Mouse (Mus musculus) heart, embryonic 12.5 days (tissue): Measurements from ENCODE around the gene Slc13a2. TPM values are rescaled to one million over a fixed set of nuclear protein-coding genes. Genes with fewer than 3 reads are reported as not detected.

ENCODE experiments used
- ATAC-seq: fragments of 200-750 bp; cut with Nextera tagmentation; 2 replicates; pipeline ENCODE4 v1.8.0; 2017; ENCODE audit warnings: moderate TSS enrichment, moderate library complexity; ENCODE audit not compliant: insufficient number of reproducible peaks, low FRiP score
- H3K27ac ChIP-seq: fragments of 300-500 bp; sonication (generic); 2 replicates; pipeline ENCODE4 v1.5.1; 2016; ENCODE audit warnings: mild to moderate bottlenecking, moderate library complexity; ENCODE audit not compliant: poor library complexity, severe bottlenecking
- H3K27me3 ChIP-seq: fragments of 300-500 bp; sonication (generic); replicated peaks from 2 replicates; pipeline ENCODE4 v1.6.1; 2016; ENCODE audit warnings: mild to moderate bottlenecking, moderate library complexity
- H3K36me3 ChIP-seq: fragments of 300-500 bp; sonication (generic); 2 replicates; pipeline ENCODE4 v1.6.1; 2016; ENCODE audit warnings: mild to moderate bottlenecking, moderate library complexity
- H3K4me1 ChIP-seq: fragments of 300-500 bp; sonication (generic); replicated peaks from 2 replicates; pipeline ENCODE4 v1.6.1; 2016; ENCODE audit warnings: mild to moderate bottlenecking
- H3K4me2 ChIP-seq: fragments of 300-500 bp; sonication (generic); 2 replicates; pipeline ENCODE4 v1.6.1; 2016; ENCODE audit warnings: mild to moderate bottlenecking, moderate library complexity
- H3K4me3 ChIP-seq: fragments of 300-500 bp; sonication (generic); 2 replicates; pipeline ENCODE4 v1.5.1; 2016; ENCODE audit warnings: mild to moderate bottlenecking
- H3K9ac ChIP-seq: fragments of 300-500 bp; sonication (generic); 2 replicates; pipeline ENCODE4 v1.6.1; 2016; ENCODE audit warnings: mild to moderate bottlenecking, moderate library complexity
- H3K9me3 ChIP-seq: fragments of 300-500 bp; sonication (generic); replicated peaks from 2 replicates; pipeline ENCODE4 v1.6.1; 2016; ENCODE audit warnings: mild to moderate bottlenecking, moderate library complexity
- WGBS: fragments of 180-500 bp; shearing (Covaris S2); methylation state at CpG from one replicate; pipeline ENCODE4 v1.1.7; 2016; 5-methylcytosine and 5-hydroxymethylcytosine counted together
- polyA plus RNA-seq: library from polyadenylated mRNA; unstranded; fragments of >200 nt; fragmentation: Nextera tagmentation; extraction: Ambion mirVana; gene quantifications from 2 replicates; pipeline ENCODE4 v1.2.1, GENCODE M21; 2016

Gene Slc13a2
- polyA plus RNA-seq, 1 experiment from 2014 or later, result not detected

DNA sequence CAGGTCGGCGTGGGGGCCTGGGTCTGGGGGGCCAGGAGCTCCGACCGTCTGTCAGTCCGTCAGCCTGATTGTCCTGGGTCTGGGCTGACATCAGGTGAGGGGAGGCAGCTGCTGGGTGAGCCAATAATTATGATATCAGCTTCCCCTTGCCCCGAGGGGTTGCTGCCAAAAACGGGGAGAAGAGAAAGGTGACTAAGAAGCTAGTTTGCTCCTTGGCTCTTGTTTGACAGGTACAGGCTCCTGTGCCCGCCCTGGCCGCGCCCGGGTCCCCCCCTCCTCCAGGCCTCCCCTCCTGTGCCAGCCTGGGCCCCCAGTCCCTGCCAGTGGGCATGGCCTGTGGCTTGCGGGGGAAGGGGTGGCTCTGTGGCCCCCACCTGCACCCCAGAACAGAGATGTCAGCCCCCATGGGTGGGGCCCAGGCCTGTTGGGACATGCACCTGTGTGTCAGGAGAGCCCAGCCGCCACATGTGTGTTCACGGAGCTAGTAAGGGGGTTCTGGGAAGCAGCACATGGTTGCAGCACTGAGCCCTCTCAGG, 35.4 kb downstream of the Slc13a2 start, which contains the start of gene Foxn1:
Gene Foxn1 (minus strand): TSS at position 51 of the 536 bp plus-strand sequence.
- H3K36me3 ChIP-seq, result no peaks in the 10 kb centered on the region
- peaks cover 40% of the 10 kb centered on the region for H3K27me3 ChIP-seq
- no peak within 1 kb of the TSS for H3K4me2 ChIP-seq
- no peak within 1 kb of the TSS for H3K4me3 ChIP-seq
- H3K4me1 ChIP-seq, result no peaks in the 10 kb centered on the region
- WGBS, result 69% methylated on average over 14 of the region's 14 CpGs
- ATAC-seq, result no peak
- no peak within 1 kb of the TSS for H3K27ac ChIP-seq
- no peaks in the 10 kb centered on the region for H3K9me3 ChIP-seq
- no peak within 1 kb of the TSS for H3K9ac ChIP-seq

DNA sequence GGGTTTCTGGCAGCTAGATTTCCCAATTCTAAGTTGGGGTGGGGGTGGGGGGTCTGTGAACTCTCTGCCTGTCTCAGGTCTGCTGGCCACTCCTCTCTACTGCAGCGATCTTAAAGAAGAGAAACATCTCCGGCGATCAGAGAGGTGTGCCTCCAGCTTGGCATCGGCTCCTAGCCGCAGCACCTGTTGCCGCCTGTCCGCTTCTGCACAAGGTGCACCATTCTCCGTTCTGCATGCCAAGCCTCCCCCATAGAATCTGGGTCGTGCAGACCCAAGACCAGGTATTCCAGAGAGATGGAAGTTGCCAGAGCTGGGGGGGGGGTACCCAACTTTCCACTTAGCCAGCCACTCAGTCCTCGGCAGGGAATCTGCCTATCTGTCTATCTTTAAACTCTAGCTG, 36.2 kb downstream of the Slc13a2 start:
- Histone ChIP-seq H3K4me2 (no peak overlapping the region), H3K27me3 (peaks cover 40% of the 10 kb centered on the region), H3K27ac (no peak overlapping the region), H3K36me3 (no peaks in the 10 kb centered on the region), H3K4me3 (no peak overlapping the region), H3K9me3 (no peaks in the 10 kb centered on the region), H3K9ac (no peak overlapping the region), H3K4me1 (no peaks in the 10 kb centered on the region)
- ATAC-seq, result no peak
- 79% methylated on average over 10 of the region's 10 CpGs for WGBS

DNA sequence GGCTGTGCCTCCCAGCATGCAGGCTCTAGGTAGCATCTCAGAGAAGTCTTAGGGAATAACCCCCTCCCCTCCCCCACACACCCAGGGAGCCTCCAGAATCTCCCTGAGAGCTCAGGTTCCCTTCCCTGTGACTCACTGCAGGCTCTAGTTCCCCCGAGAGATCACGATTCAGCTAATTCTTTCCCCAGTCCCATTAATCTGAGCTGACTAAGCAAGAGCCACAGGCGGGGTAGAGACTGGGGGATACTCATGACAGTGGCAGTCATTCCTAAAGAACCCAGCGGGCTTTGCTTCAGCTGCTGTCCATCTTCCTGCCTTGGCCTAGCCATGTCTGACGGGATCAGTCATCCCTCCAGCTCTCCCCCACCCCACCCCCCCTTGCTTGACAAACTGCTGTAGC, 39.3 kb downstream of the Slc13a2 start:
- ATAC-seq, result no peak
- no peaks in the 10 kb centered on the region for H3K9me3 ChIP-seq
- no peak overlapping the region for H3K4me2 ChIP-seq
- H3K9ac ChIP-seq, result no peak overlapping the region
- 25% methylated on average over 5 of the region's 5 CpGs for WGBS
- H3K27ac ChIP-seq, result no peak overlapping the region
- no peaks in the 10 kb centered on the region for H3K36me3 ChIP-seq
- H3K4me3 ChIP-seq, result no peak overlapping the region
- peaks cover 62% of the 10 kb centered on the region for H3K27me3 ChIP-seq
- no peaks in the 10 kb centered on the region for H3K4me1 ChIP-seq

DNA sequence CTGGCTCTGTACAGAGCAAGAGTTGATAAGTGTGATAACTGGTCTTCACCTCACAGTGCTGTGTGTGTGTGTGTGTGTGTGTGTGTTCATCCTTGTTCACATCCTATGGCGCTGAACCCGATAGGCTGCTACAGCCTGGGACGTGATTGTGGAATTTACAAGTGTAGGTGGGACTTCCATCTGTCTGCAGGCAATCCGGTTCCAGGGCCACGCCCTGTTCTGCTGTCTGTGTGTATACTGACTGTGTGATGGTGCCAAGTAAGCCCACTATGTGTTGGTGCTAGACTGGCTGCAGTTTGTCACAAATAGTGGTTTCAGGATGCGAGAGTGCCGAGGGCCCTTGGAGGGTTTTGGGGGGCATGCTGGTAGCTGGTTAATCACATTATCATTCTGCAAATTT, 39.7 kb downstream of the Slc13a2 start:
- Histone ChIP-seq H3K27me3 (peaks cover 66% of the 10 kb centered on the region), H3K27ac (no peak overlapping the region), H3K4me1 (no peaks in the 10 kb centered on the region), H3K36me3 (no peaks in the 10 kb centered on the region), H3K4me2 (no peak overlapping the region), H3K9me3 (no peaks in the 10 kb centered on the region), H3K4me3 (no peak overlapping the region), H3K9ac (no peak overlapping the region)
- ATAC-seq, result no peak
- 65% methylated on average over 7 of the region's 7 CpGs for WGBS

DNA sequence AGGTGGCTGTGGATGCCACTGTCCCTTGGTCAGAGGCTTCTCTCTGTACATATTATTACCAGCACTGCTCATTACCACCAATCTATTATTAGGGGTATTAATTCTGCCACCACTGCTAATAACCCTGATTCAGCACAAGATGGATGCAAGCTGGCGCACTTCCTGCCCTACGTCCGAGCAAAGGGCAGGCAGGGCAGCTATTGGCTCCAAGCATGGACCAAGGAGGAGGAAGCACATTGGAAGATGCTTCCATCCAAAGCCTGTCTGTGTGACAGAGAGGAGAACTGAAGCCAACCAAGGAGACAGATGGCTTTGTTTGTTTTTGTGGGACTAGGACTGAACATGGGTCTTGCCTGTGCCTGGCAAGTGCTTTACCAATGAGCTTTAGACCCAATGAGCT, 41.0 kb downstream of the Slc13a2 start:
- H3K4me2 ChIP-seq, result no peak overlapping the region
- no peak overlapping the region for H3K27ac ChIP-seq
- H3K9me3 ChIP-seq, result no peaks in the 10 kb centered on the region
- no peak for ATAC-seq
- WGBS, result 84% methylated on average over 3 of the region's 3 CpGs
- H3K36me3 ChIP-seq, result no peaks in the 10 kb centered on the region
- H3K9ac ChIP-seq, result no peak overlapping the region
- no peaks in the 10 kb centered on the region for H3K4me1 ChIP-seq
- H3K27me3 ChIP-seq, result peaks cover 58% of the 10 kb centered on the region
- no peak overlapping the region for H3K4me3 ChIP-seq

DNA sequence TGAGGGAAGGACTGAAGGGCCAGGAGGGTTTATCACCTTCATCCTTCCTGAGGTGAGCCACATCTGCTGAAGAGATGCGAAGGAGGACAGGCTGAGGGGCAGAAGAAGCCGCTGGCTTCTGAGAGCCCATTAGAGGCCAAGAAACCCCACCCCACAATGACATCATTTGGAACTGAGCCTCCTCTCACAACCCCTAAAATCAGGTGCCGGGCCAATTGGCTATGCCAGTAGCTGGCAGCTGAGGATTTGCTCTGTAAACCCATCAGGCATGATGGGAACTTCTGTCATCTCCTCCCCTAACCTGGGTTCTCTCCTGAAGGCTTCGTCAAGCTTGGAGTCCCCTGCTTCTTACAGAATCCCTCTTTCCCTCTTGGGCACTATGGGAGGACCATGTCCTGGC, 41.7 kb downstream of the Slc13a2 start:
- no peak overlapping the region for H3K4me3 ChIP-seq
- no peak for ATAC-seq
- no peaks in the 10 kb centered on the region for H3K9me3 ChIP-seq
- H3K4me2 ChIP-seq, result no peak overlapping the region
- H3K4me1 ChIP-seq, result no peaks in the 10 kb centered on the region
- no peak overlapping the region for H3K9ac ChIP-seq
- H3K27ac ChIP-seq, result no peak overlapping the region
- 68% methylated on average over 4 of the region's 4 CpGs for whole genome bisulfite sequencing
- H3K27me3 ChIP-seq, result peaks cover 51% of the 10 kb centered on the region
- H3K36me3 ChIP-seq, result no peaks in the 10 kb centered on the region

DNA sequence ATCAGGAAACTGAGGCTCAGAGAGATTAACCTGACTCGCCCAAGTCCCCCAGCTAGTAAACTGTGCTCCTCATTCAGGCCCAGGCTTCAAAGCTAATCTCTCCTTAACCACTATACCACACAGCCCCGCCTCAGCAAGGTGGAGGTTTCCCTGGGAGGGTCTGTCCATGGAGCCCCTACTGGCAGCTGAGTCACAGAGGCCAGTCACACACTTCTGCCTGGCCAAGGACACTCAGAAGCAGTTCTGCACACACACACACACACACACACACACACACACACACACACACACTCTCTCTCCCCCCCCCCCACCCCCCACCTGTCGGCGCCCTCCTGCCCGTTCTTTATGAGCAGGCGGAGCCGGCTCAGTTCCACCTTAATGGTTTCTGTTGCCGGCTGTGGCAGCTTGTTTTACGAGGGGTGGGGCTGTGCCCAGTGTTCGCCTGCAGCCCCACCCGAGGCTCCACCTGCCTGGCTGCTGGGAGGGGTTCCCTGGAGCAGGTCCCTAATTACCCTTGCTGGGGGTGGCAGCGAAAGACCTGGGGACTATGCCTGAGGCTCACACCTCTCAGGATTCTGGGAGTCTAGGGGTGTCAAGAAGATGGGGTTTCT, 44.4 kb downstream of the Slc13a2 start:
- WGBS, result 42% methylated on average over 12 of the region's 12 CpGs
- ATAC-seq, result no peak

DNA sequence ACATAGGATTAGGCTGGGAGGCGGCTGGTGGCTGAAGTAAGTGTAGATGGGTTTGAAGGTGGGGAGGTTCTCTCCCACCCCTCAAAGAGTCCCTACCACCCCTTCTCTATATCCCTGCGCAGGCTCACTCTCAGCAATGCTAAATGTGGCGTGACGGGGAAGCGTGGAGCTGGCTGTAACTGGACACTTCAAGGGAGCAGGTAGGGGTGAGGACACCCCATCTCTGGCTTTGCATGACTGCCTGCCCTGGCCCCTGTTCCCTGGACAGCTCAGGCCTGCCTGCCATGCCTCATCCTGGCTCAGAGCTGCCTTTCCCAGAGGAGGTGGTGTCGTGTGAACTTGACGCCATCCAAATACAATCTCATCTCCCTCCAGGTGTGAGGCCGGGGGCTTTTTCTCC, 47.9 kb downstream of the Slc13a2 start:
- Histone ChIP-seq H3K36me3 (no peaks in the 10 kb centered on the region), H3K4me1 (no peaks in the 10 kb centered on the region), H3K4me2 (no peak overlapping the region), H3K27me3 (peaks cover 19% of the 10 kb centered on the region), H3K27ac (no peak overlapping the region), H3K9me3 (no peaks in the 10 kb centered on the region), H3K9ac (no peak overlapping the region), H3K4me3 (no peak overlapping the region)
- no peak for ATAC-seq
- 69% methylated on average over 8 of the region's 8 CpGs for WGBS

More for the DNA sequence above, 44.4 kb downstream of the Slc13a2 start:
- Histone ChIP-seq H3K36me3 (no peaks in the 10 kb centered on the region), H3K27ac (no peak overlapping the region), H3K27me3 (peaks cover 29% of the 10 kb centered on the region), H3K4me3 (no peak overlapping the region), H3K9me3 (no peaks in the 10 kb centered on the region), H3K4me2 (no peak overlapping the region), H3K9ac (no peak overlapping the region), H3K4me1 (no peaks in the 10 kb centered on the region)

DNA sequence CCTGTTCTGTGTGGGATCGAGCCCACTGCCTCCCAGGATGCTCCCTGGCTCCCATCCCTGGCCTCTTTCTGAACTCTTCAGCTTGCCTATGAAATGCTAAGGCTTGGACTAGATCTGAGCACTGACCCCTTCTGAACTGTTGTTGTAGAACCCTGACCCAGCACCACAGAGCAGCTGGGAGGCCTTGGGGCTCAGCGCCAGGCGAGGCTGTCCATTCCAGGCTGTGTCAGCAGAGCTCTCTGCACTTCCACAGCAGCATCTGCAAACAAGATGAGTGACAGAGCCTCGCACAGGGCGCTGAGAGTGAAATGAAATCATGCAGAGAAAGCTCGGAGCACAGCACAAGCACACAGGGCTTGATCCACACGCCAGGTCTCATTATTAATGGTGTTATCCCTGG, 49.4 kb downstream of the Slc13a2 start:
- H3K9ac ChIP-seq, result 0 out of 2 replicates have a peak overlapping the region, but pooled peaks have one; percentile 12
- ATAC-seq, result no peak
- 57% methylated on average over 7 of the region's 7 CpGs for WGBS

DNA sequence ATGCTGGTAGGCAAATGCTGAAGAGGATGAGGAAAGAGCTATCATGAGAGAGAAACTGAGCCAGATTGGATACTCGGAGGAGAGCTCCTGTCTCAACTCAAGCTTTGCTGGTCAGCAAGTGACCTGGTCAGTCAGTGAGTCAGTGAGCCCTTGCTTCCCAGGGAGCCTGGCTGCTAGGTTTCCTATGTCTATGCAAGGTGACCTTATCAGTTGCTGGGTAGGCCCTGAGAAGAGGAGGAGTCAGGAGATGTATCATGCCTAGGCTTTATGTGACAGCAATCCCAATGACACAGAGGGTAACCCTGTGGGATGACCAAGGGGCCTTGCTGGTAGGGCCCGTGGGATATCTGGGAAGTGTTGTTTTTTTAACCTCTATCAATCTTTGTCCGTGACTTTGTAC, 49.9 kb downstream of the Slc13a2 start:
- Histone ChIP-seq H3K9me3 (no peaks in the 10 kb centered on the region), H3K36me3 (no peaks in the 10 kb centered on the region), H3K9ac (no peak overlapping the region), H3K4me3 (no peak overlapping the region), H3K4me1 (no peaks in the 10 kb centered on the region), H3K27me3 (peaks cover 7% of the 10 kb centered on the region; the same call in 1 of the 2 replicates), H3K4me2 (no peak overlapping the region), H3K27ac (no peak overlapping the region)
- no peak for ATAC-seq
- WGBS, result 63% methylated on average over 3 of the region's 3 CpGs

More for the DNA sequence above, 49.4 kb downstream of the Slc13a2 start:
- Histone ChIP-seq H3K27ac (no peak overlapping the region), H3K36me3 (no peaks in the 10 kb centered on the region), H3K4me1 (no peaks in the 10 kb centered on the region), H3K27me3 (peaks cover 11% of the 10 kb centered on the region), H3K4me3 (no peak overlapping the region), H3K9me3 (no peaks in the 10 kb centered on the region), H3K4me2 (no peak overlapping the region)

DNA sequence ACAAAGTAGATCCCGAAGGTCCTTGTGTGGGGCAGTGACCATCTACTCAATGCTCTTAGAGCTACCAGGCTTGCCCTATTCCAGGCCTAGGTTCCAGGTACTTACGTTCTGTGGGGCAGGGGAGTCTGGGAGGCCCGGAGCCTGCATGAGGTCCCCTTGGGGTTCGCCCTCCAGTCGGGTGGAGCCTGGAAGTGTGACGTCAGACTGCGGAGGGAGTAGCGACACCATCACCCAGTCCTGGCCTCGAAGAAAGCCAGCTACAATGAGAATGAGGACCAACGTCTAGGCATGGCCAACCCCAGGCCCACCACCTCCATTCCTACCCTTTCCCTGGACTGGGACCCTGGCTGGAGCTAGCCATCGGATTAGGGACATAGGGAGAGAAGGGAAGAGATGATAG, 50.3 kb downstream of the Slc13a2 start:
- Histone ChIP-seq H3K9ac (no peak overlapping the region), H3K27me3 (0 out of 2 replicates have a peak, but pooled peaks cover 5% of the 10 kb centered on the region), H3K4me1 (no peaks in the 10 kb centered on the region), H3K27ac (no peak overlapping the region), H3K9me3 (no peaks in the 10 kb centered on the region), H3K36me3 (no peaks in the 10 kb centered on the region), H3K4me2 (no peak overlapping the region), H3K4me3 (no peak overlapping the region)
- 84% methylated on average over 11 of the region's 11 CpGs for WGBS
- ATAC-seq, result no peak

DNA sequence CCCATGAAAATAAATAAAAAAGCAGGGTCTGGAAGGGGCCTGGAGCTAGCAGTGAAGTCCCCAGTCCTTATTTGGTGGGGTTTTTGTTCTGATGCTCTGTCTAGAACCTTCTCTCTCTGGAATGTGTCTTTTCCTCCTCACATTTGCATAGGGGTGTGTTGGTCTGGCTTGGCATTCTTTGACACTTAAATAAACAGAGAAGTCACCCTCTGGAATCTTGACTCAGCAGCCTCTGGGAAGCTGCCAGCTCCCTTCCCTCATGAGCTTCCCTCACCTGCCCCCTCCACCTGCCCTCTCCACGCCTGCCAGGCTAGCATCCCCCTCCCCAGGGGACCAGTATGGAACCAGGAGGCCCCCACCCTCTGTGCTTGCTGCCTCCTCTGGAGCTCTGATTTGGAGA, 51.6 kb downstream of the Slc13a2 start:
- no peaks in the 10 kb centered on the region for H3K36me3 ChIP-seq
- ATAC-seq, result no peak
- 50% methylated on average over 1 of the region's 1 CpGs for WGBS

More for the DNA sequence above, 51.6 kb downstream of the Slc13a2 start:
- no peaks in the 10 kb centered on the region for H3K9me3 ChIP-seq
- no peaks in the 10 kb centered on the region for H3K4me1 ChIP-seq
- H3K9ac ChIP-seq, result no peak overlapping the region
- H3K27ac ChIP-seq, result no peak overlapping the region
- 0 out of 2 replicates have a peak, but pooled peaks cover 8% of the 10 kb centered on the region for H3K27me3 ChIP-seq
- H3K4me3 ChIP-seq, result no peak overlapping the region
- no peak overlapping the region for H3K4me2 ChIP-seq
